Mouse (Mus musculus): Measurements from ENCODE around the gene Gabbr1. TPM values are rescaled to one million over a fixed set of nuclear protein-coding genes. Genes with fewer than 3 reads are reported as not detected.

The Gabbr1 gene
- polyA plus RNA-seq, 1 experiment from 2014 or later, result 103 TPM

- H3K36me3 ChIP-seq (ENCODE audit: control insufficient read depth, insufficient read depth, low read length), result peaks cover 22% of the 10 kb centered on the region
- no peak overlapping the region for H3K4me2 ChIP-seq (ENCODE audit: low read depth, low read length)
- peaks cover 8% of the 10 kb centered on the region for H3K4me1 ChIP-seq (ENCODE audit: control insufficient read depth, insufficient read depth, low read length)
- no peak overlapping the region for H3K4me3 ChIP-seq (ENCODE audit: low read depth, low read length)
- H3K9ac ChIP-seq (replicated peaks; ENCODE audit: low read depth, low read length), result no peak overlapping the region
- 6% methylated on average over 2 of the region's 2 CpGs for WGBS
- H3K27ac ChIP-seq (ENCODE audit: low read depth, low read length), result no peak overlapping the region
- ATAC-seq (ENCODE audit: low read depth), result no peak
- H3K9me3 ChIP-seq (ENCODE audit: control insufficient read depth, low read length), result no peaks in the 10 kb centered on the region
- H3K27me3 ChIP-seq (ENCODE audit: control insufficient read depth, insufficient read depth, low read length), result no peaks in the 10 kb centered on the region
Observed at GRCm38 (mm10) chr17:37078990-37079389, 33.2 kb downstream of the Gabbr1 start.

GRCm38 (mm10) chr17:37080119-37080518, 34.4 kb downstream of the Gabbr1 start:
- no peak overlapping the region for H3K4me2 ChIP-seq (ENCODE audit: low read depth, low read length)
- peaks cover 13% of the 10 kb centered on the region; the same call in 1 of the 2 replicates for H3K36me3 ChIP-seq (ENCODE audit: control insufficient read depth, insufficient read depth, low read length)
- H3K4me3 ChIP-seq (ENCODE audit: low read depth, low read length), result no peak overlapping the region
- no peak for ATAC-seq (ENCODE audit: low read depth)
- no peak overlapping the region for H3K27ac ChIP-seq (ENCODE audit: low read depth, low read length)
- peaks cover 8% of the 10 kb centered on the region for H3K4me1 ChIP-seq (ENCODE audit: control insufficient read depth, insufficient read depth, low read length)
- no peaks in the 10 kb centered on the region for H3K27me3 ChIP-seq (ENCODE audit: control insufficient read depth, insufficient read depth, low read length)
- no peaks in the 10 kb centered on the region for H3K9me3 ChIP-seq (ENCODE audit: control insufficient read depth, low read length)
- H3K9ac ChIP-seq (replicated peaks; ENCODE audit: low read depth, low read length), result no peak overlapping the region
- 21% methylated on average over 5 of the region's 5 CpGs for WGBS

GRCm38 (mm10) chr17:37081659-37082058, 35.9 kb downstream of the Gabbr1 start:
- WGBS, result 94% methylated on average over 4 of the region's 4 CpGs
- no peak for ATAC-seq (ENCODE audit: low read depth)
- H3K4me3 ChIP-seq (ENCODE audit: low read depth, low read length), result no peak overlapping the region
- H3K36me3 ChIP-seq (ENCODE audit: control insufficient read depth, insufficient read depth, low read length), result 0 out of 2 replicates have a peak, but pooled peaks cover 3% of the 10 kb centered on the region
- no peak overlapping the region for H3K27ac ChIP-seq (ENCODE audit: low read depth, low read length)
- H3K27me3 ChIP-seq (ENCODE audit: control insufficient read depth, insufficient read depth, low read length), result no peaks in the 10 kb centered on the region
- peaks cover 8% of the 10 kb centered on the region for H3K4me1 ChIP-seq (ENCODE audit: control insufficient read depth, insufficient read depth, low read length)
- H3K9ac ChIP-seq (replicated peaks; ENCODE audit: low read depth, low read length), result no peak overlapping the region
- H3K9me3 ChIP-seq (ENCODE audit: control insufficient read depth, low read length), result no peaks in the 10 kb centered on the region
- H3K4me2 ChIP-seq (ENCODE audit: low read depth, low read length), result no peak overlapping the region

GRCm38 (mm10) chr17:37083327-37083726, 37.6 kb downstream of the Gabbr1 start:
- Histone ChIP-seq H3K36me3 (ENCODE audit: control insufficient read depth, insufficient read depth, low read length) (no peaks in the 10 kb centered on the region), H3K4me1 (ENCODE audit: control insufficient read depth, insufficient read depth, low read length) (peaks cover 8% of the 10 kb centered on the region), H3K27ac (ENCODE audit: low read depth, low read length) (no peak overlapping the region), H3K27me3 (ENCODE audit: control insufficient read depth, insufficient read depth, low read length) (no peaks in the 10 kb centered on the region), H3K4me2 (ENCODE audit: low read depth, low read length) (no peak overlapping the region), H3K9ac (replicated peaks; ENCODE audit: low read depth, low read length) (no peak overlapping the region), H3K4me3 (ENCODE audit: low read depth, low read length) (no peak overlapping the region), H3K9me3 (ENCODE audit: control insufficient read depth, low read length) (no peaks in the 10 kb centered on the region)
- 5% methylated on average over 8 of the region's 8 CpGs for WGBS
- ATAC-seq (ENCODE audit: low read depth), result peak; percentile 52

GRCm38 (mm10) chr17:37084632-37085031, 38.9 kb downstream of the Gabbr1 start:
- no peak overlapping the region for H3K9ac ChIP-seq (replicated peaks; ENCODE audit: low read depth, low read length)
- ATAC-seq (ENCODE audit: low read depth), result no peak
- no peaks in the 10 kb centered on the region for H3K27me3 ChIP-seq (ENCODE audit: control insufficient read depth, insufficient read depth, low read length)
- no peak overlapping the region for H3K4me3 ChIP-seq (ENCODE audit: low read depth, low read length)
- H3K36me3 ChIP-seq (ENCODE audit: control insufficient read depth, insufficient read depth, low read length), result no peaks in the 10 kb centered on the region
- no peak overlapping the region for H3K4me2 ChIP-seq (ENCODE audit: low read depth, low read length)
- whole genome bisulfite sequencing, result 68% methylated on average over 5 of the region's 5 CpGs
- H3K4me1 ChIP-seq (ENCODE audit: control insufficient read depth, insufficient read depth, low read length), result no peaks in the 10 kb centered on the region; the same call in 1 of the 2 replicates
- no peaks in the 10 kb centered on the region for H3K9me3 ChIP-seq (ENCODE audit: control insufficient read depth, low read length)
- no peak overlapping the region for H3K27ac ChIP-seq (ENCODE audit: low read depth, low read length)

- Histone ChIP-seq H3K36me3 (ENCODE audit: control insufficient read depth, insufficient read depth, low read length) (no peaks in the 10 kb centered on the region), H3K9me3 (ENCODE audit: control insufficient read depth, low read length) (no peaks in the 10 kb centered on the region), H3K4me2 (ENCODE audit: low read depth, low read length) (no peak overlapping the region), H3K4me1 (ENCODE audit: control insufficient read depth, insufficient read depth, low read length) (no peaks in the 10 kb centered on the region), H3K9ac (replicated peaks; ENCODE audit: low read depth, low read length) (no peak overlapping the region), H3K4me3 (ENCODE audit: low read depth, low read length) (no peak overlapping the region), H3K27ac (ENCODE audit: low read depth, low read length) (no peak overlapping the region), H3K27me3 (ENCODE audit: control insufficient read depth, insufficient read depth, low read length) (no peaks in the 10 kb centered on the region)
- 79% methylated on average over 10 of the region's 10 CpGs for WGBS
- no peak for ATAC-seq (ENCODE audit: low read depth)
Observed at GRCm38 (mm10) chr17:37085545-37085944, 39.8 kb downstream of the Gabbr1 start.

- Histone ChIP-seq H3K9me3 (ENCODE audit: control insufficient read depth, low read length) (no peaks in the 10 kb centered on the region), H3K27ac (ENCODE audit: low read depth, low read length) (no peak within 1 kb of the TSS), H3K27me3 (ENCODE audit: control insufficient read depth, insufficient read depth, low read length) (no peaks in the 10 kb centered on the region), H3K4me3 (ENCODE audit: low read depth, low read length) (no peak within 1 kb of the TSS), H3K36me3 (ENCODE audit: control insufficient read depth, insufficient read depth, low read length) (no peaks in the 10 kb centered on the region), H3K4me2 (ENCODE audit: low read depth, low read length) (no peak within 1 kb of the TSS), H3K4me1 (ENCODE audit: control insufficient read depth, insufficient read depth, low read length) (no peaks in the 10 kb centered on the region), H3K9ac (replicated peaks; ENCODE audit: low read depth, low read length) (no peak within 1 kb of the TSS)
- ATAC-seq (ENCODE audit: low read depth), result no peak
Observed at GRCm38 (mm10) chr17:37088399-37088798, 42.6 kb downstream of the Gabbr1 start, which contains the start of gene Olfr90. Gene Olfr90 (minus strand): TSS chr17:37088499.

- Histone ChIP-seq H3K4me1 (ENCODE audit: control insufficient read depth, insufficient read depth, low read length) (no peaks in the 10 kb centered on the region), H3K9me3 (ENCODE audit: control insufficient read depth, low read length) (no peaks in the 10 kb centered on the region), H3K27ac (ENCODE audit: low read depth, low read length) (no peak overlapping the region), H3K36me3 (ENCODE audit: control insufficient read depth, insufficient read depth, low read length) (no peaks in the 10 kb centered on the region), H3K27me3 (ENCODE audit: control insufficient read depth, insufficient read depth, low read length) (no peaks in the 10 kb centered on the region), H3K4me2 (ENCODE audit: low read depth, low read length) (no peak overlapping the region), H3K9ac (replicated peaks; ENCODE audit: low read depth, low read length) (no peak overlapping the region), H3K4me3 (ENCODE audit: low read depth, low read length) (no peak overlapping the region)
- ATAC-seq (ENCODE audit: low read depth), result no peak
- 78% methylated on average over 1 of the region's 1 CpGs for WGBS
Observed at GRCm38 (mm10) chr17:37092198-37092597, 46.4 kb downstream of the Gabbr1 start.

- WGBS, result 82% methylated on average over 5 of the region's 5 CpGs
- no peaks in the 10 kb centered on the region for H3K9me3 ChIP-seq (ENCODE audit: control insufficient read depth, low read length)
- H3K4me2 ChIP-seq (ENCODE audit: low read depth, low read length), result no peak overlapping the region
- no peak overlapping the region for H3K27ac ChIP-seq (ENCODE audit: low read depth, low read length)
- H3K9ac ChIP-seq (replicated peaks; ENCODE audit: low read depth, low read length), result no peak overlapping the region
- no peaks in the 10 kb centered on the region for H3K36me3 ChIP-seq (ENCODE audit: control insufficient read depth, insufficient read depth, low read length)
- H3K27me3 ChIP-seq (ENCODE audit: control insufficient read depth, insufficient read depth, low read length), result no peaks in the 10 kb centered on the region
- no peak for ATAC-seq (ENCODE audit: low read depth)
- H3K4me3 ChIP-seq (ENCODE audit: low read depth, low read length), result no peak overlapping the region
- H3K4me1 ChIP-seq (ENCODE audit: control insufficient read depth, insufficient read depth, low read length), result no peaks in the 10 kb centered on the region
Observed at GRCm38 (mm10) chr17:37093289-37093688, 47.5 kb downstream of the Gabbr1 start.

Measured in neural tube, embryonic 14.5 days (tissue).